ENCODE assay signal across 8 mouse cellular contexts in the genomic region with DNA sequence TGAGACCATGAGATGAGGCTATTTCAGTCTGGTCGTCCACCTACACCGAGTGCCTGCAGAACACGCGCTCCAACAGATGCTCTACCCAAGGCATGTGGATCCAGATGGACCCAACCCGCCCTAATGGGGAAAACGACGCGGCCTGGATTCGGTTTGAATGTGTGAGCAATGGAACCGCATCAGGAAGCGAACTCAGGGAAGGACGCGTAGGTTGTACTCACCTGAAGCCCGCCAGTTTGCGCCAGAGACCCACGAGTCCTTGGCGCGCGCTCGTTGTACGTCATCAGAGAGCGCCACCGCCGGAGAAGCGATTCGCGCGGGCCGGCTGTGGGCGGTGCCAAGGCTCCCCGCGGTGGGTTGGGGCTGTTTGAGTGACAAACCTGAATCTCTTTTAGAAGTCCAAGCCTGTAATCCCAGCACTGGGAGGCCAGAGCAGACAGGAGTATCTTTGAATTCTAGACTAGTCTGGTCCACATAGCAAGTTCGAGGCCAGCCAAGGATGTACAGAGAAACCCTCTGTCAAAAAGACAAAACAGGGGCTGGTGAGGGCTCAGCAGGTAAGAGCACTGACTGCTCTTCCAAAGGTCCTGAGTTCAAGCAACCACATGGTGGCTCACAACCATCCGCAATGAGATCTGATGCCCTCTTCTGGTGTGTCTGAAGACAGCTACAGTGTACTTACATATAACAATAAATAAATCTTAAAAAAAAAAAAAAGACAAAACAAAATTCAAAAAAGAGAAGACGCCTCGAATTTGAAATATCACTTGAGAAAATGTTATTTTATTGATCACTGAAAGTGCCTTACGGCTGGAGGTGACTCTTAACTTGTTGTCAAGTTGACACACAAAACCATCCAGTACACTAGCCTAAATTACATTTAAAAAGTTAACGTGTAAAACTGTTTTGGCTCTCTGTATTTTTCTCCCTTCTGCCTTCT. TPM values are rescaled to one million over a fixed set of nuclear protein-coding genes. Genes with fewer than 3 reads are reported as not detected.
DNase-seq lines count a peak whose midpoint lies in the region; ATAC-seq and TF ChIP-seq lines count a peak whose summit lies in the region.

Pfas (minus strand) TSS at position 279 of the 940 bp plus-strand sequence.

- no peak for TF ChIP-seq CTCF in Patski (IDR thresholded peaks at IDR 0.05)

- POLR2A ChIA-PET in Patski (lab: Charles Lee), result interaction anchor here (0.6 kb wide), 1 partner anchor 26 kb away, joined by 4 read pairs; no protein-coding TSS in a partner anchor

- H3K9ac ChIP-seq in hindbrain, embryonic 14.5 days, result peak within 1 kb of the TSS; percentile 72

- peak within 1 kb of the TSS; percentile 62 for H3K4me3 ChIP-seq in hindbrain, embryonic 14.5 days (replicated peaks; ENCODE audit: low read length)

- in situ Hi-C loops in Patski (cut with MboI; ENCODE audit: low pct_unique_long_range_greater_than_20kb), result no loop called here

- H3K36me3 ChIP-seq in hindbrain, embryonic 14.5 days (replicated peaks; ENCODE audit: control insufficient read depth, insufficient read depth), result 0 out of 2 replicates have a peak, but pooled peaks cover under 1% of the 10 kb centered on the region

- peak within 1 kb of the TSS; percentile 74 for H3K4me2 ChIP-seq in hindbrain, embryonic 14.5 days (replicated peaks)

- H3K9me3 ChIP-seq in hindbrain, embryonic 14.5 days (ENCODE audit: control insufficient read depth, low read length), result no peaks in the 10 kb centered on the region

- CTCF ChIA-PET in Patski (lab: Charles Lee), result no interaction called here

- ATAC-seq in Patski, result peak; percentile 54
- peak; percentile 85 for ATAC-seq in hindbrain, embryonic 14.5 days (ENCODE audit: low FRiP score)

- 10% methylated on average over 38 of the region's 38 CpGs for WGBS in hindbrain, embryonic 14.5 days

- peak; percentile 44 for DNase-seq in Patski (ENCODE audit: low read depth, low spot score)
- DNase-seq in cerebellum, postnatal 14 days, result peak; percentile 99 to 100
- peak; percentile 87 to 88 for DNase-seq in frontal cortex, postnatal 25 days (ENCODE audit: low spot score in 2 of 2)
- peak; percentile 98 for DNase-seq in hindbrain, embryonic 14.5 days (ENCODE audit: low spot score)
- DNase-seq in layer of hippocampus, postnatal 36 days, result peak; percentile 89
- peak; percentile 94 for DNase-seq in lung, postnatal 36 days
- peak; percentile 97 for DNase-seq in retina, postnatal 1 day
- DNase-seq in urinary bladder, adult 18-20 months (ENCODE audit: low spot score in 2 of 2), result peak; percentile 80 to 84

- H3K27ac ChIP-seq in hindbrain, embryonic 14.5 days, result peak within 1 kb of the TSS; percentile 52; the same call in 1 of the 2 replicates

- no peaks in the 10 kb centered on the region for H3K27me3 ChIP-seq in Patski
- no peaks in the 10 kb centered on the region for H3K27me3 ChIP-seq in hindbrain, embryonic 14.5 days (ENCODE audit: control insufficient read depth, insufficient read depth, low read length)

- H3K4me1 ChIP-seq in hindbrain, embryonic 14.5 days (replicated peaks; ENCODE audit: control insufficient read depth, insufficient read depth, low read length), result peaks cover 16% of the 10 kb centered on the region

RNA-seq across cellular contexts. Expression of gene Pfas, which starts in this region (rescaled TPM):
- polyA plus RNA-seq in Patski (2021), result 12.9 TPM
- 12.7 and 15.3 TPM in 2 replicates for polyA plus RNA-seq in hindbrain, embryonic 14.5 days (2014; fragmentation: Nextera tagmentation; extraction: Ambion mirVana)
- total RNA-seq in layer of hippocampus, postnatal 36 days (2021), result 10 to 100 TPM; 22.8 to 28.9 TPM

Comparison
In these comparisons a context has a peak if more than half of its experiments do, and no peak if none do; other contexts are left out.
1. Peak in every context shown above with its lines: DNase-seq, ATAC-seq, H3K4me3 ChIP-seq and H3K27ac ChIP-seq.
2. DNase-seq: peak in every context shown above with its lines; median percentile 100 in cerebellum, postnatal 14 days; 98 in hindbrain, embryonic 14.5 days; 97 in retina, postnatal 1 day; 94 in lung, postnatal 36 days; 89 in layer of hippocampus, postnatal 36 days; 88 in frontal cortex, postnatal 25 days; 82 in urinary bladder, adult 18-20 months; 44 in Patski.